ENCODE assay signal across 18 mouse cellular contexts in genomic region chr9:83796875-83797274, GRCm38 (mm10). TPM values are rescaled to one million over a fixed set of nuclear protein-coding genes. Genes with fewer than 3 reads are reported as not detected.
"Had no signal": no experiment of that assay in that cellular context is flagged by ENCODE, and none has a peak within 500 bp of the region (broad histone marks: within the 10 kb centered on the region; RNA-seq: fewer than 3 reads in every experiment).

No protein-coding gene starts in this region.

- DNase-seq: lung, adult 18-20 months; lung, postnatal 10 days; lung, postnatal 4 days; midbrain, embryonic 14.5 days; retina, postnatal 1 day; right cerebral cortex, postnatal 25 days; right cerebral cortex, postnatal 4 days; spleen, adult 18-20 months; thymus, adult 18-20 months; thymus, postnatal 25 days; thymus, postnatal 4 days had no signal

- H3K27ac ChIP-seq: liver, embryonic 14.5 days; midbrain, embryonic 10.5 days; midbrain, embryonic 12.5 days; neural tube, embryonic 13.5 days; neural tube, embryonic 15.5 days had no signal

- H3K36me3 ChIP-seq: neural tube, embryonic 13.5 days had no signal

- H3K4me3 ChIP-seq: midbrain, embryonic 10.5 days; midbrain, embryonic 12.5 days; myocyte; neural tube, embryonic 13.5 days; neural tube, embryonic 15.5 days had no signal

- H3K27me3 ChIP-seq: midbrain, embryonic 12.5 days; neural tube, embryonic 13.5 days; neural tube, embryonic 15.5 days had no signal

- H3K4me1 ChIP-seq: midbrain, embryonic 10.5 days; midbrain, embryonic 12.5 days had no signal

RNA-seq across cellular contexts. Expression of gene Elovl4, which starts 9.2 kb away (rescaled TPM):
- total RNA-seq: megakaryocyte, adult 5-6 weeks had no signal
